Mouse (Mus musculus) hematopoietic multipotent progenitor cell, adult 10-12 weeks (in vitro differentiated cells): ENCODE results near the gene Gm4744. TPM values are rescaled to one million over a fixed set of nuclear protein-coding genes. Genes with fewer than 3 reads are reported as not detected.

Source experiments
- polyA plus RNA-seq: library from polyadenylated mRNA; stranded (reverse); fragments of >175 nt; gene quantifications from 2 replicates; pipeline ENCODE4 v1.2.3, GENCODE M21; 2012; ENCODE audit warnings: low replicate concordance

Gene Gm4744
- not detected in 2 replicates for polyA plus RNA-seq

GRCm38 (mm10) chr6:40951770-40952169 is at the start of gene Gm4744:
Gene Gm4744, minus strand, starts transcription at chr6:40951870.

GRCm38 (mm10) chr6:40999379-40999778 is 47.7 kb upstream of the Gm4744 start, which contains the start of gene Gm2663:
Gene Gm2663, minus strand, starts transcription at chr6:40999479.

GRCm38 (mm10) chr6:40964454-40964853 is 12.8 kb upstream of the Gm4744 start, which contains the start of gene 1810009J06Rik:
Gene 1810009J06Rik, plus strand, starts transcription at chr6:40964754.

GRCm38 (mm10) chr6:40940457-40940856 is 11.2 kb downstream of the Gm4744 start, which contains the start of gene 1700074P13Rik:
Gene 1700074P13Rik, minus strand, starts transcription at chr6:40940557.

GRCm38 (mm10) chr6:40900287-40900686 is 51.4 kb downstream of the Gm4744 start, which contains the start of gene Prss58:
Gene Prss58, minus strand, starts transcription at chr6:40900387.

Other genes with a start within 250 kb of the Gm4744 start
- gene Moxd2, start 64.4 kb downstream of the Gm4744 start, polyA plus RNA-seq = not detected in 2 replicates
- not detected in 2 replicates for gene Prss58, start 51.5 kb downstream of the Gm4744 start, polyA plus RNA-seq
- gene 1700074P13Rik, start 11.3 kb downstream of the Gm4744 start, polyA plus RNA-seq = not detected in 2 replicates
- gene 1810009J06Rik, start 12.9 kb upstream of the Gm4744 start, polyA plus RNA-seq = not detected in 2 replicates
- gene Gm2663, start 47.6 kb upstream of the Gm4744 start, polyA plus RNA-seq = not detected in 2 replicates
- gene 2210010C04Rik, start 83.6 kb upstream of the Gm4744 start, polyA plus RNA-seq = 0.10 and 0.22 TPM in 2 replicates